Mouse (Mus musculus) heart, embryonic 10.5 days (tissue): ENCODE measurements around the gene Ptprt. TPM values are rescaled to one million over a fixed set of nuclear protein-coding genes. Genes with fewer than 3 reads are reported as not detected.

Experiments
- DNase-seq: peaks from one replicate; pipeline ENCODE4 v3.0.0-alpha.2; 2017; ENCODE audit warnings: low spot score
- H3K27ac ChIP-seq: fragments of 300-500 bp; sonication (generic); 2 replicates; pipeline ENCODE4 v1.5.1; 2016; ENCODE audit warnings: mild to moderate bottlenecking
- H3K27me3 ChIP-seq: fragments of 300-500 bp; sonication (generic); 2 replicates; pipeline ENCODE4 v1.6.1; 2016; ENCODE audit warnings: mild to moderate bottlenecking; ENCODE audit not compliant: poor library complexity, insufficient read depth, severe bottlenecking
- H3K36me3 ChIP-seq: fragments of 300-500 bp; sonication (generic); 2 replicates; pipeline ENCODE4 v1.6.1; 2016; ENCODE audit warnings: mild to moderate bottlenecking, moderate library complexity
- H3K4me1 ChIP-seq: fragments of 300-500 bp; sonication (generic); 2 replicates; pipeline ENCODE4 v1.6.1; 2016; ENCODE audit warnings: mild to moderate bottlenecking
- H3K4me3 ChIP-seq: fragments of 300-500 bp; sonication (generic); 2 replicates; pipeline ENCODE4 v1.5.1; 2016; ENCODE audit warnings: mild to moderate bottlenecking, moderate library complexity
- H3K9me3 ChIP-seq: fragments of 300-500 bp; sonication (generic); 2 replicates; pipeline ENCODE4 v1.6.1; 2016; ENCODE audit warnings: mild to moderate bottlenecking, moderate library complexity
- WGBS: fragments of 180-500 bp; shearing (Covaris S2); methylation state at CpG from one replicate; pipeline ENCODE4 v1.1.7; 2016; 5-methylcytosine and 5-hydroxymethylcytosine counted together
- polyA plus RNA-seq: library from polyadenylated mRNA; unstranded; fragments of >200 nt; fragmentation: Nextera tagmentation; extraction: Ambion mirVana; gene quantifications from 2 replicates; pipeline ENCODE4 v1.2.1, GENCODE M21; 2016

The Ptprt gene
- polyA plus RNA-seq, 1 experiment from 2014 or later: 0.51 TPM

- Histone ChIP-seq H3K9me3 (no peaks in the 10 kb centered on the region), H3K36me3 (no peaks in the 10 kb centered on the region), H3K4me3 (no peak overlapping the region), H3K4me1 (0 out of 2 replicates have a peak, but pooled peaks cover 3% of the 10 kb centered on the region), H3K27me3 (no peaks in the 10 kb centered on the region), H3K27ac (no peak overlapping the region)
- DNase-seq: no peak
- 85% methylated on average over 3 of the region's 3 CpGs for WGBS
These were observed 578.6 kb downstream of the Ptprt start for GRCm38 (mm10) chr2:162082391-162082790.

GRCm38 (mm10) chr2:162080717-162081398, 580.1 kb downstream of the Ptprt start:
- no peaks in the 10 kb centered on the region for H3K36me3 ChIP-seq
- no peak overlapping the region for H3K27ac ChIP-seq
- H3K9me3 ChIP-seq: no peaks in the 10 kb centered on the region
- WGBS: 82% methylated on average over 1 of the region's 1 CpGs
- H3K4me1 ChIP-seq: 0 out of 2 replicates have a peak, but pooled peaks cover 3% of the 10 kb centered on the region
- H3K4me3 ChIP-seq: no peak overlapping the region
- no peak for DNase-seq
- H3K27me3 ChIP-seq: no peaks in the 10 kb centered on the region

GRCm38 (mm10) chr2:162078571-162079280, 582.2 kb downstream of the Ptprt start:
- Histone ChIP-seq H3K4me1 (no peaks in the 10 kb centered on the region), H3K36me3 (no peaks in the 10 kb centered on the region), H3K27ac (no peak overlapping the region), H3K4me3 (no peak overlapping the region), H3K27me3 (no peaks in the 10 kb centered on the region), H3K9me3 (no peaks in the 10 kb centered on the region)
- no peak for DNase-seq
- 95% methylated on average over 5 of the region's 5 CpGs for WGBS

- no peaks in the 10 kb centered on the region for H3K27me3 ChIP-seq
- H3K9me3 ChIP-seq: no peaks in the 10 kb centered on the region
- DNase-seq: no peak
- WGBS: 92% methylated on average over 3 of the region's 3 CpGs
- no peak overlapping the region for H3K4me3 ChIP-seq
- H3K36me3 ChIP-seq: no peaks in the 10 kb centered on the region
- H3K4me1 ChIP-seq: no peaks in the 10 kb centered on the region
- H3K27ac ChIP-seq: no peak overlapping the region
These were observed 608.1 kb downstream of the Ptprt start for GRCm38 (mm10) chr2:162052816-162053215.

- DNase-seq: no peak
- Histone ChIP-seq H3K36me3 (no peaks in the 10 kb centered on the region), H3K9me3 (no peaks in the 10 kb centered on the region), H3K27ac (no peak overlapping the region), H3K4me3 (no peak overlapping the region), H3K27me3 (no peaks in the 10 kb centered on the region), H3K4me1 (no peaks in the 10 kb centered on the region)
- 77% methylated on average over 4 of the region's 4 CpGs for WGBS
These were observed 610.7 kb downstream of the Ptprt start for GRCm38 (mm10) chr2:162050198-162050597.

GRCm38 (mm10) chr2:162035615-162036014, 625.3 kb downstream of the Ptprt start:
- no peak overlapping the region for H3K27ac ChIP-seq
- H3K36me3 ChIP-seq: no peaks in the 10 kb centered on the region
- no peaks in the 10 kb centered on the region for H3K9me3 ChIP-seq
- H3K4me3 ChIP-seq: no peak overlapping the region
- H3K27me3 ChIP-seq: no peaks in the 10 kb centered on the region
- H3K4me1 ChIP-seq: no peaks in the 10 kb centered on the region
- no peak for DNase-seq
- WGBS: 47% methylated on average over 4 of the region's 4 CpGs

GRCm38 (mm10) chr2:162031636-162032035, 629.3 kb downstream of the Ptprt start:
- Histone ChIP-seq H3K4me3 (no peak overlapping the region), H3K9me3 (no peaks in the 10 kb centered on the region), H3K4me1 (no peaks in the 10 kb centered on the region), H3K27ac (no peak overlapping the region), H3K36me3 (no peaks in the 10 kb centered on the region), H3K27me3 (no peaks in the 10 kb centered on the region)
- WGBS: 60% methylated on average over 4 of the region's 4 CpGs
- no peak for DNase-seq

- Histone ChIP-seq H3K36me3 (no peaks in the 10 kb centered on the region), H3K27me3 (no peaks in the 10 kb centered on the region), H3K4me3 (no peak overlapping the region), H3K27ac (no peak overlapping the region), H3K4me1 (no peaks in the 10 kb centered on the region), H3K9me3 (no peaks in the 10 kb centered on the region)
- 66% methylated on average over 7 of the region's 7 CpGs for WGBS
- no peak for DNase-seq
These were observed 659.9 kb downstream of the Ptprt start for GRCm38 (mm10) chr2:162001016-162001415.

GRCm38 (mm10) chr2:161982311-161982710, 678.6 kb downstream of the Ptprt start:
- Histone ChIP-seq H3K4me3 (no peak overlapping the region), H3K9me3 (no peaks in the 10 kb centered on the region), H3K27ac (no peak overlapping the region), H3K36me3 (no peaks in the 10 kb centered on the region), H3K4me1 (no peaks in the 10 kb centered on the region), H3K27me3 (no peaks in the 10 kb centered on the region)
- no peak for DNase-seq
- WGBS: 83% methylated on average over 3 of the region's 3 CpGs

GRCm38 (mm10) chr2:161961179-161962163, 699.5 kb downstream of the Ptprt start:
- 87% methylated on average over 7 of the region's 7 CpGs for WGBS
- Histone ChIP-seq H3K27me3 (no peaks in the 10 kb centered on the region), H3K9me3 (no peaks in the 10 kb centered on the region), H3K36me3 (no peaks in the 10 kb centered on the region), H3K4me3 (no peak overlapping the region), H3K4me1 (no peaks in the 10 kb centered on the region), H3K27ac (no peak overlapping the region)
- no peak for DNase-seq

- 91% methylated on average over 6 of the region's 6 CpGs for WGBS
- DNase-seq: no peak
- H3K4me1 ChIP-seq: no peaks in the 10 kb centered on the region
- H3K9me3 ChIP-seq: no peaks in the 10 kb centered on the region
- no peaks in the 10 kb centered on the region for H3K36me3 ChIP-seq
- no peak overlapping the region for H3K4me3 ChIP-seq
- H3K27ac ChIP-seq: no peak overlapping the region
- H3K27me3 ChIP-seq: no peaks in the 10 kb centered on the region
These were observed 715.5 kb downstream of the Ptprt start for GRCm38 (mm10) chr2:161945424-161945823.

- Histone ChIP-seq H3K4me1 (no peaks in the 10 kb centered on the region), H3K36me3 (no peaks in the 10 kb centered on the region), H3K27ac (no peak overlapping the region), H3K4me3 (no peak overlapping the region), H3K9me3 (no peaks in the 10 kb centered on the region), H3K27me3 (no peaks in the 10 kb centered on the region)
- WGBS: 78% methylated on average over 4 of the region's 4 CpGs
- no peak for DNase-seq
These were observed 716.3 kb downstream of the Ptprt start for GRCm38 (mm10) chr2:161944689-161945088.

GRCm38 (mm10) chr2:161941991-161942390, 719.0 kb downstream of the Ptprt start:
- no peaks in the 10 kb centered on the region for H3K4me1 ChIP-seq
- H3K4me3 ChIP-seq: no peak overlapping the region
- H3K36me3 ChIP-seq: no peaks in the 10 kb centered on the region
- no peaks in the 10 kb centered on the region for H3K27me3 ChIP-seq
- no peak overlapping the region for H3K27ac ChIP-seq
- WGBS: 78% methylated on average over 2 of the region's 2 CpGs
- H3K9me3 ChIP-seq: no peaks in the 10 kb centered on the region
- no peak for DNase-seq
